In the genomic region with DNA sequence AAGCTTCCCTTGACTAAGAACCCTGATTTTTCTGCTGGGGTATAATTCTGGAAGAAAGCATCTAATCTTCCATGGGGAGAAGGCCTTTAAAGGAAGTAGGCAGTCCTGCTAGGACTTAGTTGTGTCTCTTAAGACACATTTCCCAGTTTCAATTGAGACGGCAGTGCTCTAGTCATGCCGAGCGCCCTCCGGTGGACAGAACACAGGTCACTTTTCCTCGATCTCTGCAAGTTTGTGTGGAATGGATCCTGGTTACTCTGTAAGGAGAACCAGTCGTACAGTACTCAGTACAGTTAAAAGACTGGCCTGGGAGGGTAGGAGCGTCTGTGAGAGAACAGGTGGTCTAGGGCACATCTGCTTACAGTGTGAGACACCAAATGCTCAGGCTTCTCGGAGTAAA, we compare ENCODE assay signal across 8 mouse cellular contexts. TPM values are rescaled to one million over a fixed set of nuclear protein-coding genes. Genes with fewer than 3 reads are reported as not detected.
DNase-seq lines count a peak whose midpoint lies in the region; ATAC-seq and TF ChIP-seq lines count a peak whose summit lies in the region.

No protein-coding gene starts in this region.

- intact Hi-C loops in left cerebral cortex, postnatal 10 days (cut with DNase I) = loop anchor here (2.0 kb wide), 1 partner anchor 334 kb away; no protein-coding TSS in a partner anchor

- no peak overlapping the region; the same call in 1 of the 2 replicates for H3K4me3 ChIP-seq in testis, adult 2 months (ENCODE audit: control insufficient read depth, low read depth, low read length)
- peak overlapping the region; percentile 65; the same call in 1 of the 2 replicates for H3K4me3 ChIP-seq in hindbrain, embryonic 12.5 days
- peak overlapping the region; percentile 95 for H3K4me3 ChIP-seq in megakaryocyte, embryonic 14.5 days (replicated peaks)
- no peak overlapping the region; the same call in 1 of the 2 replicates for H3K4me3 ChIP-seq in spleen, adult 2 months (ENCODE audit: extremely low read depth, insufficient read depth, insufficient read length)

- H3K9ac ChIP-seq in hindbrain, embryonic 12.5 days = 0 out of 2 replicates have a peak overlapping the region, but pooled peaks have one; percentile 33

- TF ChIP-seq POLR2A in testis, adult 2 months (IDR thresholded peaks at IDR 0.05; ENCODE audit: control insufficient read depth, low read depth, low read length) = no peak
- TF ChIP-seq POLR2A in spleen, adult 2 months (IDR thresholded peaks at IDR 0.05; ENCODE audit: low read depth, low read length) = no peak

- H3K27me3 ChIP-seq in testis, adult 2 months (ENCODE audit: control insufficient read depth, insufficient read depth, low read length) = no peaks in the 10 kb centered on the region
- no peaks in the 10 kb centered on the region for H3K27me3 ChIP-seq in hindbrain, embryonic 12.5 days
- no peaks in the 10 kb centered on the region for H3K27me3 ChIP-seq in megakaryocyte, embryonic 14.5 days (replicated peaks)
- H3K27me3 ChIP-seq in spleen, adult 2 months (ENCODE audit: control insufficient read depth, insufficient read depth, low read length) = no peaks in the 10 kb centered on the region

- H3K27ac ChIP-seq in testis, adult 2 months (ENCODE audit: control insufficient read depth, insufficient read depth, low read depth, low read length) = no peak overlapping the region
- no peak overlapping the region for H3K27ac ChIP-seq in hindbrain, embryonic 12.5 days
- no peak overlapping the region for H3K27ac ChIP-seq in spleen, adult 2 months (ENCODE audit: insufficient read depth, low read length)

- H3K4me1 ChIP-seq in testis, adult 2 months (ENCODE audit: control insufficient read depth, insufficient read depth, low read length) = peaks cover 14% of the 10 kb centered on the region
- H3K4me1 ChIP-seq in hindbrain, embryonic 12.5 days = peaks cover 63% of the 10 kb centered on the region
- H3K4me1 ChIP-seq in megakaryocyte, embryonic 14.5 days = peaks cover 66% of the 10 kb centered on the region
- H3K4me1 ChIP-seq in spleen, adult 2 months (ENCODE audit: control insufficient read depth, insufficient read depth, insufficient read length) = peaks cover 28% of the 10 kb centered on the region; the same call in 1 of the 2 replicates

- H3K4me2 ChIP-seq in hindbrain, embryonic 12.5 days (replicated peaks) = peak overlapping the region; percentile 91

- TF ChIP-seq CTCF in testis, adult 2 months (IDR thresholded peaks at IDR 0.05; ENCODE audit: control insufficient read depth, insufficient read depth, insufficient replicate concordance, low read depth, low read length) = peak; percentile 43; the same call in 1 of the 2 replicates
- peak; percentile 28; the same call in 1 of the 2 replicates for TF ChIP-seq CTCF in spleen, adult 2 months (IDR thresholded peaks at IDR 0.05; ENCODE audit: extremely low read depth, insufficient read depth, insufficient read length, insufficient replicate concordance)

- no peaks in the 10 kb centered on the region for H3K9me3 ChIP-seq in hindbrain, embryonic 12.5 days (replicated peaks)
- no peaks in the 10 kb centered on the region for H3K9me3 ChIP-seq in megakaryocyte, embryonic 14.5 days

- WGBS in hindbrain, embryonic 12.5 days = 26% methylated on average over 8 of the region's 8 CpGs
- 21% methylated on average over 8 of the region's 8 CpGs for WGBS in spleen, adult 2 months

- H3K36me3 ChIP-seq in testis, adult 2 months (ENCODE audit: control insufficient read depth, insufficient read depth, low read length) = no peaks in the 10 kb centered on the region; the same call in 1 of the 2 replicates
- H3K36me3 ChIP-seq in hindbrain, embryonic 12.5 days = no peaks in the 10 kb centered on the region
- peaks cover 33% of the 10 kb centered on the region for H3K36me3 ChIP-seq in megakaryocyte, embryonic 14.5 days (replicated peaks; ENCODE audit: low read length)
- H3K36me3 ChIP-seq in spleen, adult 2 months (ENCODE audit: control insufficient read depth, insufficient read depth, low read length) = no peaks in the 10 kb centered on the region

- ATAC-seq in hindbrain, embryonic 12.5 days (ENCODE audit: low FRiP score) = no peak

- no peak for DNase-seq in testis, postnatal 14 days (ENCODE audit: low spot score)
- DNase-seq in cerebellum, postnatal 10 days = peak; percentile 87 to 90
- peak; percentile 71 for DNase-seq in forelimb bud, embryonic 11.5 days (ENCODE audit: low read depth, low spot score)
- DNase-seq in left cerebral cortex, postnatal 10 days (ENCODE audit: extremely low spot score in 1 of 2, low spot score in 2 of 2) = peak; percentile 52 to 77
- DNase-seq in spleen, adult 2 months (ENCODE audit: low read depth in 1 of 2, low spot score in 2 of 2) = peak in 1 of 2 experiments; percentile 34

RNA-seq across cellular contexts. Expression of gene Ctnnb1, which starts 7.3 kb away (rescaled TPM):
- 29.8 and 41.4 TPM in 2 replicates for polyA plus RNA-seq in testis, adult 2 months (2012; rRNA removed)
- 672 and 677 TPM in 2 replicates for polyA plus RNA-seq in hindbrain, embryonic 12.5 days (2016; fragmentation: Nextera tagmentation; extraction: Ambion mirVana)
- total RNA-seq in left cerebral cortex, postnatal 10 days (2021) = 100 to 1,000 TPM; 681 to 724 TPM
- polyA plus RNA-seq in megakaryocyte, embryonic 14.5 days (2012; ENCODE audit: insufficient read depth, low replicate concordance) = 13.0 and 20.2 TPM in 2 replicates
- 44.7 and 62.5 TPM in 2 replicates for polyA plus RNA-seq in spleen, adult 2 months (2012; rRNA removed)

Comparison
In these comparisons a context has a peak if more than half of its experiments do, and no peak if none do; other contexts are left out.
1. H3K4me3 ChIP-seq: peak in hindbrain, embryonic 12.5 days (single experiment) and megakaryocyte, embryonic 14.5 days (single experiment); none in testis, adult 2 months (single experiment) and spleen, adult 2 months (single experiment).
2. RNA of gene Ctnnb1, which starts 7.3 kb away (polyA plus RNA-seq): 672 to 677 TPM in hindbrain, embryonic 12.5 days; 44.7 to 62.5 TPM in spleen, adult 2 months, 29.8 to 41.4 TPM in testis, adult 2 months and 13.0 to 20.2 TPM in megakaryocyte, embryonic 14.5 days; every median in the first group is over 10 times any median in the second.